Mouse (Mus musculus) hindbrain, embryonic 11.5 days (tissue): ENCODE results near the gene Hoxc6. TPM values are rescaled to one million over a fixed set of nuclear protein-coding genes. Genes with fewer than 3 reads are reported as not detected.

Experiments
- ATAC-seq: fragments of 200-750 bp; cut with Nextera tagmentation; 2 replicates; pipeline ENCODE4 v1.8.0; 2017; ENCODE audit warnings: mild to moderate bottlenecking, moderate TSS enrichment, moderate library complexity; ENCODE audit not compliant: low FRiP score
- DNase-seq: peaks from one replicate; pipeline ENCODE4 v3.0.0-alpha.2; 2015; ENCODE audit warnings: low spot score
- H3K27ac ChIP-seq: fragments of 300-500 bp; sonication (generic); 2 replicates; pipeline ENCODE4 v1.5.1; 2014; ENCODE audit warnings: mild to moderate bottlenecking, low read depth, low read length
- H3K27me3 ChIP-seq: fragments of 300-500 bp; sonication (generic); 2 replicates; pipeline ENCODE4 v1.6.1; 2014; ENCODE audit warnings: mild to moderate bottlenecking, low read length, moderate library complexity, mixed read lengths; ENCODE audit not compliant: control insufficient read depth, insufficient read depth
- H3K36me3 ChIP-seq: fragments of 300-500 bp; sonication (generic); 2 replicates; pipeline ENCODE4 v1.6.1; 2014; ENCODE audit warnings: mild to moderate bottlenecking, low read length, moderate library complexity, mixed read lengths; ENCODE audit not compliant: control insufficient read depth, insufficient read depth
- H3K4me1 ChIP-seq: fragments of 300-500 bp; sonication (generic); replicated peaks from 2 replicates; pipeline ENCODE4 v1.6.1; 2014; ENCODE audit warnings: low read length, mixed read lengths; ENCODE audit not compliant: control insufficient read depth, insufficient read depth
- H3K4me2 ChIP-seq: fragments of 300-500 bp; sonication (generic); replicated peaks from 2 replicates; pipeline ENCODE4 v1.6.1; 2014; ENCODE audit warnings: mild to moderate bottlenecking, low read depth, low read length
- H3K4me3 ChIP-seq: fragments of 300-500 bp; sonication (generic); 2 replicates; pipeline ENCODE4 v1.5.1; 2014; ENCODE audit warnings: low read depth, low read length
- H3K9ac ChIP-seq: fragments of 300-500 bp; sonication (generic); 2 replicates; pipeline ENCODE4 v1.6.1; 2014; ENCODE audit warnings: low read depth, low read length
- H3K9me3 ChIP-seq: fragments of 300-500 bp; sonication (generic); 2 replicates; pipeline ENCODE4 v1.6.1; 2016; ENCODE audit warnings: low read length; ENCODE audit not compliant: control insufficient read depth
- WGBS: fragments of 180-500 bp; shearing (Covaris S2); extraction: QIAGEN DNeasy Blood & Tissue Kit; methylation state at CpG from one replicate; pipeline ENCODE4 v1.1.7; 2014; 5-methylcytosine and 5-hydroxymethylcytosine counted together
- polyA plus RNA-seq: library from polyadenylated mRNA; unstranded; fragments of >200 nt; fragmentation: Nextera tagmentation; extraction: Ambion mirVana; gene quantifications from 2 replicates; pipeline ENCODE4 v1.2.1, GENCODE M21; 2014

Hoxc6 gene
- polyA plus RNA-seq: 0.45 and 5.4 TPM in 2 replicates

DNA sequence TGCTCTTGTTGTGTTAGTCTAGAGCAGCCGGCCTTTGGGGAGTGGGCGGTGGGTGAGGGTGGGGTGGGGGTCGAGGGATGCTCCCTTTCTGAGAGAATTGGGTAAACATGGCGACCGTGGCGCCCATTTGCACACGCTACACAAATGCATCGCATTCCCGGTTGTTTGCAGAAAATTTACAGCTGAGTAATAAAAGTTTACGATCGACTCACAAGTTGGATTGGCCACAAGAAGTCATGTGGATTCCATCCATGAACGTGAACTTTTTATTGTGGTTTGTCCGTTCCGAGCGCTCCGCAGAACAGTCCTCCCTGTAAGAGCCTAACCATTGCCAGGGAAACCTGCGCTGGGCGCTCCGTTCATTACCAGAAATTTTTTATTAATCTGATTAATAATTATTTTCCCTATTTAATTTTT lies at the start of gene Hoxc6:
Hoxc6 (plus strand) TSS at position 319 of the 417 bp plus-strand sequence.
- no peak for DNase-seq
- WGBS: 2% methylated on average over 19 of the region's 19 CpGs

DNA sequence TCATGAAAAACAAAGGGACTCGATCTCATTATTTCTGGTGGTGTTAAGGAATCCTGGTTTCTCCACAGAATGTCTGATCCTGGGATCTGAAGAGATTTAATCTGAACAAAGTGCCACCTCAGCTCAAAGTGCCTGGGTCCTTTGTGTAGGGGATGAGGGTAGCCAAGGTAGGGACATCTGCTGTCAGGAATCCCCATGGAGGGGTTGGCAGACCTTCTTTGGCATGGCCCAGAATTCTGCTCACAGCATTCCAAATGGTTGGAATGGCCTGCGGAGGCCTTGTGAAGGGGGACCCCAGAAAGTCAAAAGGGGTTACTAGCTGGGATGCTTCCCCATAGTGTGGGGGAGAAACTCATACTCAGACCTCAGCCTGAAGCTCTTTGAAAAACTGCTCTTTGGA lies 49.2 kb upstream of the Hoxc6 start:
- WGBS: 11% methylated on average over 2 of the region's 2 CpGs

More for the DNA sequence above, at the start of gene Hoxc6:
- 0 out of 2 replicates have a peak, but pooled peaks cover 3% of the 10 kb centered on the region for H3K4me1 ChIP-seq
- no peak for ATAC-seq
- H3K9ac ChIP-seq: no peak within 1 kb of the TSS
- no peak within 1 kb of the TSS for H3K27ac ChIP-seq
- H3K4me2 ChIP-seq: peak within 1 kb of the TSS; percentile 47
- H3K9me3 ChIP-seq: no peaks in the 10 kb centered on the region
- peak within 1 kb of the TSS; percentile 30 for H3K4me3 ChIP-seq
- no peaks in the 10 kb centered on the region for H3K36me3 ChIP-seq
- peaks cover 98% of the 10 kb centered on the region for H3K27me3 ChIP-seq

DNA sequence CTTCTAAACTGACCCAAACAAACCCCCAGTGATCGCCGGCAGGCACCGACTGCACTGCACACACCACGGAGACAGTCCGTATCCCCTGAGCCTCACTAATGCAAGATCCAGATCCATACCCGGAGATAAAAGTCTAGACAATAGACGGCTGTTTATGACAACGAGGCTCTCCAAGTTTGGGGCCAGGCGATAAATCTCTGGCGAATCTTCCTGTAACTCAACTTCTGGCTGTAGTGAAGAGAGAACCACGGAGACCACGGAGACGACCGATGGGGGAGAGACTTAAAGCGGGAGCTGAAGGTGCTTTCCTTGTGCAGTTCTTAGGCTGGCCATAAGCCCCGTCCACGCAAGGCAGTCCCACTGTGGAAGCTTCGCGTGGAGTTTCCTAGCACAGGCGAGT lies 48.4 kb upstream of the Hoxc6 start:
- no peaks in the 10 kb centered on the region for H3K36me3 ChIP-seq
- H3K9ac ChIP-seq: no peak overlapping the region
- WGBS: 2% methylated on average over 20 of the region's 20 CpGs
- ATAC-seq (no peak), DNase-seq (peak; percentile 64)
- no peaks in the 10 kb centered on the region for H3K4me1 ChIP-seq
- H3K4me3 ChIP-seq: no peak overlapping the region
- peaks cover 99% of the 10 kb centered on the region for H3K27me3 ChIP-seq
- no peaks in the 10 kb centered on the region for H3K9me3 ChIP-seq
- H3K4me2 ChIP-seq: no peak overlapping the region
- H3K27ac ChIP-seq: no peak overlapping the region

More for the DNA sequence above, 49.2 kb upstream of the Hoxc6 start:
- H3K9me3 ChIP-seq: no peaks in the 10 kb centered on the region
- DNase-seq (no peak), ATAC-seq (no peak)
- H3K4me2 ChIP-seq: no peak overlapping the region
- H3K36me3 ChIP-seq: no peaks in the 10 kb centered on the region
- H3K4me1 ChIP-seq: no peaks in the 10 kb centered on the region
- no peak overlapping the region for H3K27ac ChIP-seq
- H3K27me3 ChIP-seq: peaks cover 98% of the 10 kb centered on the region
- no peak overlapping the region for H3K4me3 ChIP-seq
- no peak overlapping the region for H3K9ac ChIP-seq

DNA sequence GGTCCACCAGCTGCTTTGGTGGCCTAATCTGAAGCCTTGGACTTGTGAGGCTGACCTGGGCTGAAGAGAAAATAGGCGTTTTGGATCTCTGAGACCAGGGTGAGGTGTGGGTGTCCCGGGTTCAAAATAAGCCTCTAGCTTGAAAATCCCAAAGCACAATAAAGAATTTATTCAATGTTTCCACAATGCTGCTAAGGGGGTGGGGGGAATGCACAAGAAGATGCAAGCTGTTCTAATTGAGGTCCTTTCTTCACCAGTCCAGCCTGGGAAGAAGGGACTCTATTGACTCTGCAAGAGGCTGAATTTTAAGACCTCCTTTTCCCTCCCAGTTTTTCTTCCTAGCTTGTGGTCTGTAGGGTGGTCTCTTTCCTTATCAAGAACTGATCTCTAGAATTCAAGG lies 47.2 kb upstream of the Hoxc6 start:
- DNase-seq (peak; percentile 48), ATAC-seq (no peak)
- Histone ChIP-seq H3K27me3 (peaks cover 98% of the 10 kb centered on the region), H3K9me3 (no peaks in the 10 kb centered on the region), H3K4me3 (no peak overlapping the region), H3K36me3 (no peaks in the 10 kb centered on the region), H3K4me1 (no peaks in the 10 kb centered on the region), H3K9ac (no peak overlapping the region), H3K27ac (no peak overlapping the region), H3K4me2 (no peak overlapping the region)
- WGBS: 4% methylated on average over 2 of the region's 2 CpGs

DNA sequence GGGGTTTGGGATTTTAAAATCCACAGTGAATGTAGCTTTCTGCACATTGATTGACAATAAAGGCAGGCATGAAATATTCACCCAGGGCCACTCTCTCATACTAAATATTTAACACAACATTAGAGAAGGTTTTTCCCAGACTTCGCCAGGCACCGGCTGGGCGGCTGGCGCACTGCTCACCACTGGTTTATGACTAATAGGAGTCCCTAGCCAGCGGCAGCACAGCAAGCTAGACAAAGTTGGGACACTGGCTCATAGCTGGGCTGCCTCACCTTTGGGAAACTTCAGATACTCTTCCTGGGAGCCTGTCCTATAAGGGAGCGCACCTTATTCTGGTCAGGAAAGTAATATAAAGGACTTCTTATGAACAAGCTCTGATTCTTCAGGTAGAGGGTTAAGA lies 44.5 kb upstream of the Hoxc6 start:
- H3K4me2 ChIP-seq: no peak overlapping the region
- no peaks in the 10 kb centered on the region for H3K36me3 ChIP-seq
- 1% methylated on average over 6 of the region's 6 CpGs for WGBS
- no peaks in the 10 kb centered on the region for H3K4me1 ChIP-seq
- H3K27me3 ChIP-seq: peaks cover 98% of the 10 kb centered on the region
- H3K27ac ChIP-seq: no peak overlapping the region
- H3K4me3 ChIP-seq: no peak overlapping the region
- no peaks in the 10 kb centered on the region for H3K9me3 ChIP-seq
- DNase-seq (no peak), ATAC-seq (no peak)
- H3K9ac ChIP-seq: no peak overlapping the region

DNA sequence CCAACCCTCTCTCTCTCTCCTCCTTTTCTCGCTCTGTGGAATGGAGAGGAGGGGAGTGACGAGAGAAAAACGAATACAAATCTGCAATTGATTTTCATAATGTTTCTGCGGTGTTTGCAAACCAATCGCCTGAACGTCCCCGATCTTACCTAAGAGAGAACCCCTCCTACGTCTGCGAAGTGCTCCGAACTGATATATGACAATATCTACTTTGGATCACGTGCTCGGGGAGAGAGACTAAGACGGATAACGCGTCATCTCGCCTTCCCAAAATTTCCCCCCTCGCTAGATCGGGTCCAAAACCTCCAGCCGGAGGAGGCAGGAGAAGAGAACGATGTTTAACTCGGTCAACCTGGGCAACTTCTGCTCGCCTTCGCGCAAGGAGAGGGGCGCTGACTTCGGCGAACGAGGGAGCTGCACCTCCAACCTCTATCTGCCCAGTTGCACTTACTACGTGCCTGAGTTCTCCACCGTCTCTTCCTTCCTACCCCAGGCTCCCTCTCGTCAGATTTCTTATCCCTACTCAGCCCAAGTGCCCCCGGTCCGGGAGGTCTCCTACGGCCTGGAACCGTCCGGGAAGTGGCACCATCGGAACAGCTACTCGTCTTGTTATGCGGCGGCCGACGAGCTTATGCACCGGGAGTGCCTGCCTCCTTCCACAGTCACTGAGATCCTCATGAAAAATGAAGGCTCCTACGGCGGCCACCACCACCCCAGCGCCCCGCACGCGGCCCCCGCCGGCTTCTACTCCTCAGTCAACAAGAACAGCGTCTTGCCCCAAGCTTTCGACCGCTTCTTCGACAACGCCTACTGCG lies 43.7 kb upstream of the Hoxc6 start, which contains the start of gene Hoxc11:
Hoxc11 (plus strand) TSS at position 236 of the 815 bp plus-strand sequence.
- no peaks in the 10 kb centered on the region for H3K9me3 ChIP-seq
- ATAC-seq (no peak), DNase-seq (no peak)
- no peak within 1 kb of the TSS for H3K4me2 ChIP-seq
- no peak within 1 kb of the TSS for H3K4me3 ChIP-seq
- no peak within 1 kb of the TSS for H3K27ac ChIP-seq
- no peak within 1 kb of the TSS for H3K9ac ChIP-seq
- WGBS: under 1% methylated on average over 56 of the region's 57 CpGs
- H3K4me1 ChIP-seq: no peaks in the 10 kb centered on the region
- peaks cover 98% of the 10 kb centered on the region for H3K27me3 ChIP-seq
- H3K36me3 ChIP-seq: no peaks in the 10 kb centered on the region

DNA sequence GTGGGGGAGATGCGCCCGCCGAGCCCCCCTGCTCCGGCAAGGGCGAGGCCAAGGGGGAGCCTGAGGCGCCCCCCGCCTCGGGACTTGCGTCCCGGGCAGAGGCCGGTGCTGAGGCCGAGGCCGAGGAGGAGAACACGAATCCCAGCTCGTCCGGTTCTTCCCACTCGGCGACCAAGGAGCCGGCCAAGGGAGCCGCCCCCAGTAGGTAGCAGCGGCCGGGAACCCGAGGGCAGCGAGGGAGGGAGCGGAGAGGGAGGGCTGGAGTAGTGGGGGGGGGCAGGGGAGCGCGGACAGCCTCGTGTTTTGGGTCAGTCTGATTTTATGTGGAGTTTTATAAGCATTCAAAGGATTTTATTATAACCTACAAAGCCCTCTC lies 43.1 kb upstream of the Hoxc6 start:
- no peak for ATAC-seq
- H3K36me3 ChIP-seq: no peaks in the 10 kb centered on the region
- H3K9ac ChIP-seq: no peak overlapping the region
- no peak for DNase-seq
- no peak overlapping the region for H3K27ac ChIP-seq
- H3K4me3 ChIP-seq: no peak overlapping the region
- WGBS: 0% methylated on average over 28 of the region's 28 CpGs
- peaks cover 98% of the 10 kb centered on the region for H3K27me3 ChIP-seq
- H3K9me3 ChIP-seq: no peaks in the 10 kb centered on the region
- no peak overlapping the region for H3K4me2 ChIP-seq
- no peaks in the 10 kb centered on the region for H3K4me1 ChIP-seq

DNA sequence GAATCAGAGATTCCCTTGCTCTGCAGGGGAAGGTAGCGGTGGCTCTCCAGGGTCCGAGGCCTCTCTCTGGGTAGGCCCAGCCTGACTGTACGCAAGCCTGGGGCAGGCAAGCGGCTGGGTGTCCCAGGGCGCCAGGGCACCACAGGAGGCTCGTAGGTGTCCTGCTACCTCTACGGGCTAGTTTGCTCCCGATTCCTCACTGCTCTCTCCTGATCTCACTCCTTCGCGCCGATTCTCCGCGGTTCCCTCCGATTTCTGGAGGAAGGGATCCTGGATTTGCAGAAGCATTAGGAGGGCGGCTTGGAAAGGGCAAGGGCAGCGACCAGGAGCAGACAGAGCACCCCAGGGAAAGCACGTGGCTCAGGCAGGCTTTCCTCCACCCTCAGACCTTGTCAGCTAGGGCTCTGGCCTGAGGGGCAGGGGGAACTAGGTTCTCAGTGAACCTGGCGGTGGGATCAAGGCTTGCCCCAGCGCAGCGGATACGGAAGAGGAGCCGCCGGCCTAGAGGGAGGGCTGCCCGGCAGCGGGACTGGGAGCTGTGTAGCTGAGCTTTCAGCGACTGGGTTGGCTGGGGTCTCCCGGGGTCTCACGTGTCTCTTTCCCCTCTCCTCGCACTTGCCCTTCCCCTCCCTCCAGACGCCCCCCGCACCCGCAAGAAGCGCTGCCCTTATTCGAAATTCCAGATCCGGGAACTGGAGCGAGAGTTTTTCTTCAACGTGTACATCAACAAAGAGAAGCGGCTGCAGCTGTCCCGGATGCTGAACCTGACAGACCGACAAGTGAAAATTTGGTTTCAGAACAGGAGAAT lies 42.0 kb upstream of the Hoxc6 start:
- WGBS: 0% methylated on average over 39 of the region's 40 CpGs
- no peak for ATAC-seq
- no peak overlapping the region for H3K4me3 ChIP-seq

More for the DNA sequence above, 42.0 kb upstream of the Hoxc6 start:
- H3K27ac ChIP-seq: no peak overlapping the region
- H3K4me2 ChIP-seq: no peak overlapping the region
- H3K36me3 ChIP-seq: no peaks in the 10 kb centered on the region
- H3K27me3 ChIP-seq: peaks cover 98% of the 10 kb centered on the region
- no peak for DNase-seq
- no peak overlapping the region for H3K9ac ChIP-seq
- no peaks in the 10 kb centered on the region for H3K4me1 ChIP-seq
- H3K9me3 ChIP-seq: no peaks in the 10 kb centered on the region
